Mouse (Mus musculus) large intestine, adult 2 months (tissue): ENCODE measurements at regions not wholly inside any gene's neighbourhood (a gene's known extent, or its start where the extent isn't known, plus 50 kb on each side); places are given as distances from the start of the nearest gene placed in this dataset.

Experiments used
- DNase-seq: peaks from one replicate; pipeline ENCODE4 v3.0.0-alpha.2; 2012; ENCODE audit warnings: low read depth, low spot score
- WGBS: fragments of 180-500 bp; shearing (Covaris S2); methylation state at CpG from one replicate; pipeline ENCODE4 v1.1.7; 2018; 5-methylcytosine and 5-hydroxymethylcytosine counted together

- WGBS: 86% methylated on average over 10 of the region's 10 CpGs
- DNase-seq: no peak
Measured at GRCm38 (mm10) chr9:120796111-120796880, 132.7 kb upstream of the Ctnnb1 start.

- DNase-seq: no peak
- 67% methylated on average over 10 of the region's 10 CpGs for WGBS
Measured at GRCm38 (mm10) chr9:120797996-120798663, 130.9 kb upstream of the Ctnnb1 start.

DNA sequence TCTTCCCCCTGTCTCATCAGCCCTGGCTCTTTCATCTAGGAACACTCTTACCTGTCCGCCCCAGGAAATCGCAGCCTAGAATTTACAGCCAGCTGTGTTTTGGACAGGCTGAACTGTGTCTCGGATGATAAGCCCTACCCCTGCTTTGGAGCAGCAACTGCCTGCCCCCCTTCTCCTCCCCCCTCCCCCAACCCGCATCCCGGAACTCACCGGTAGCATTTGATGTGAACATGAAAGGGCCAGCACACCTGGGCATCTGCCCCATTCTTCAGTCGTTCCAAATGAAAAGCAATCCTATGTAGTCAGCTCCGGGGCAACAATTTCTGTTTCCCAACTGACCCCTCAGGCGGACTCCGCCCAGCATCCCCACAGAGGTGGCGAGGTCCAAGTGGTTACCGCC, 130.1 kb upstream of the Ctnnb1 start:
- no peak for DNase-seq
- 35% methylated on average over 12 of the region's 12 CpGs for WGBS

DNA sequence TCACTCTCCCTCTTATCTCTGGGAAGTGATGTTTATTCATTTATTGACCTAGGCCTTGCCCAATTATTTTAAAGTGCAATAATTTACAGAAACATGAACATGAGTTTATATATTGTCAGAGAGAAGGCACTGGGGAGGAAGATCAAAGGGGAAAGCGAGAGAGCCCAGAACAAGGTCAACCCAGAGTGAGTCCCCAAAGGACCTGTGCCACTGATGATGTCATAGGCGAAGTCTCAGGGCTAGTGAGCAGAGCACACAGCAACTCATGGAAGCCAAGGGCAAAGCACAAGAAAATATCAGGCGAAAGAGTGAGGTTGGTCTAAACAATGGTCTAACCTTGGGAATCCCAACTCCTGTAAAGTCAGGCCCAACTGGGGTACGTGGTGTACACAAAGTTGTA, 126.4 kb upstream of the Ctnnb1 start:
- WGBS: 83% methylated on average over 4 of the region's 4 CpGs
- no peak for DNase-seq

DNA sequence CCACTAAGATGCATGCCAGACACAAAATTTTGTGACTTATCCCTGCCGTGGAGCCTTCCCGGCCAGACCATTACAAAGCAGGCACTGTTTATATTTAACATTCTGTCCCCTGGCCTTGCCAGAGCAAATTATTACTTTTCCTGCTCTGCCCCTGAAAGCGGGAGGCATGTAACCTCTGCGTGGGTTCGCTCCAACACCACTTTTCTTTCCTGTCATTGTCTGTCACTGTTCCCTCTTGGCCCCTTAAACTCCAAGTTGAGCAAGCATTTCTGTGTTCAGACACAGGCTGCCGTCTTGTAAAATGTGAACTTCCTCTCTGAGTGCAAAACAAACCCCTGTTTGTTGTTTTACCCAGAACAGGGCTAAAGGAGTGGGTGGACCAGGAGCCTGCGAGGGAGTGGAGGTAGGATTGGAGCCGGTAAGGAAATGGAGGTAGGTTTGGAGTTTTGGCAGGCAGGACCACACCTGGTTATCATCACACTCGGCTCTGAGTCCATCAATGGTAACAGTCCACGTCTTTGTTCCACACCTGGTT, 124.2 kb upstream of the Ctnnb1 start:
- WGBS: 14% methylated on average over 10 of the region's 10 CpGs
- no peak for DNase-seq

GRCm38 (mm10) chr9:120808741-120809425, 120.1 kb upstream of the Ctnnb1 start:
- WGBS: 50% methylated on average over 4 of the region's 4 CpGs
- no peak for DNase-seq

GRCm38 (mm10) chr9:120811522-120811921, 117.5 kb upstream of the Ctnnb1 start:
- 72% methylated on average over 3 of the region's 3 CpGs for WGBS
- no peak for DNase-seq

DNA sequence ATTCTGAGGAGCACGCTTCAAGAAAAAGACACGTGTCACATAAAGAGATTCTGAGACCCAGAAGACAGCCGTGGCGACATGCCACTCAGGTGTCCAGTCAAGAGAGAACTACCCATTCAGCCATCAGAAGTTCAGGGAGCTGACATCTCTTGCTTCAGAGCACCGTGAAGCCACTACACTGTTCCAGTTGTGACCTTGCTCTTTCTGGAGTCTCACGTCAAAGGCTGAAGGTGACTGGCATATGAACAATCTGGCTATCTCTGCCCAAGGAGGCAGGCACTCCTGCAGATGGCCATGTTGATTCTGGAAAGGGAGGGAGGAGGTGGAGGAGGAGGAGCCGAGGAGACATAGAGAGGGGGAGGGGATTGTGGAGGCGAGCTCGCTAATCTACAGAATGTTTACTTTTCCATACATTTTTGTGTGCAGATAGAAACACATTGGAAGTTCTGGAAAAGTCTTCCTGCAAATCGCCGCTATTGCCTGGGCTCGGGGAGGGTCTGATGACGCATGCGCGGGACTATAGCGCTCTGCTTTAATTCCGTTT, 116.3 kb upstream of the Ctnnb1 start:
- no peak for DNase-seq
- WGBS: 48% methylated on average over 17 of the region's 17 CpGs

DNA sequence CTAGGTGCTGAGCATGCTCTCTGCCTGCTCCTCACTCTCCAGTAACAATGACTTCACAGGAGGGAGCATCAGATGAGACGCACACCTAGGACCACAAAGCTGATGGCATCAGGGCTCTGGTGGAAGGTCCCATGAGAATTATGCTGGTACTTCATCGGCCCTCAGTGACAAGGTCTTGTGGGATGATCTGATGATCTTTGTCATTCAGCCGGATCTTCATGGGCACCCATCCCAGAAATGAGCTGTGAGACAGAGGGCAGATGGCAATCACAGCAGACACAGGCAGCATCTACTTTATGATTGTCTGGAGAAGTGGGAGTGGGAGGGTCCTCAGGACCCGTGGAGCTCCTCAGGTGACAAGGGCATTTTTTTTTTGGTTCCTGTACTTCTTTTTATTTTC, 114.7 kb upstream of the Ctnnb1 start:
- no peak for DNase-seq
- WGBS: 59% methylated on average over 4 of the region's 4 CpGs

- 75% methylated on average over 22 of the region's 22 CpGs for WGBS
- no peak for DNase-seq
Measured at GRCm38 (mm10) chr9:120818726-120819317, 110.2 kb upstream of the Ctnnb1 start.

- WGBS: 57% methylated on average over 6 of the region's 6 CpGs
- no peak for DNase-seq
Measured at GRCm38 (mm10) chr9:120820892-120821291, 108.1 kb upstream of the Ctnnb1 start.

GRCm38 (mm10) chr9:120823397-120823796, 105.6 kb upstream of the Ctnnb1 start:
- no peak for DNase-seq
- 84% methylated on average over 6 of the region's 6 CpGs for WGBS

- peak; percentile 64 for DNase-seq
Measured at GRCm38 (mm10) chr9:120826266-120826665, 102.8 kb upstream of the Ctnnb1 start.

DNA sequence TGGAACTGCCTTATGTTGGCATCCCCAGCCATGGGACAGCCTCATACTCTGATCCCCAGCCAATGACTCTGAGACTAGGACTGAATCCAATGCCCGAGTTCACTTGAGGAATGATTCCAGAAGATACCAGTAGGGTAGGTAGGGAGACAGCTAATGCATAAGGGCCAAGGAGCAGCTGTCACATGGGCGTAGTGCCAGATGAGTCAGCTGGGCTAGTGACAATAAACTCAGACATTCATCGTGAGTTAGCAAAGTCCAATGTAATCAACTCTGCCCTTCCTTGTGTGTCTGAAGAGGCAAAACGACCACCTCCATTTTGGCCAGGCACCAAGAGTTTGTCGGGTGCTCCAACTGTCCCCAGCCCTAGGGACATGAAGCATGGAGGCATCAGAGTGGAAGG, 98.5 kb upstream of the Ctnnb1 start:
- peak; percentile 98 for DNase-seq
- WGBS: 12% methylated on average over 5 of the region's 5 CpGs

More at GRCm38 (mm10) chr9:120826266-120826665, 102.8 kb upstream of the Ctnnb1 start:
- WGBS: 18% methylated on average over 4 of the region's 4 CpGs

DNA sequence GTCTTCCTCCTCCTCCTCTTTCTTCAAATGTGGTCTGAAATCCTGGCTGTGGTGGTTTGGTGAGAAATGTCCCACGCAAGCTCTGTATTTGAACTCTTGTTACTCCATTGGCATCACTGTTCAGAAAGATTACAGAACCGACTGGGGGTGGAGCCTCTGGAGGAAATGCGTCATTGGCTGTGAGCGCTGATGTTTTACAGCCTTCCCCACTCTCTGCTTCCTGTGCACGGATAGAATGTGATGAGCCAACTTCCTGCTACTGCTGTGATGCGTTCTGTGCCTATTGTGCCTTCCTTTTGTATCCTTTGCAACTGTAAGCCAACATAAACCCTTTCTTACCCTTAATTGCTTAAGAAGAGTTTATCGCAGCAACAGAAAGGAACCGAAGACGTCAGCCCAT, 94.8 kb upstream of the Ctnnb1 start:
- no peak for DNase-seq
- WGBS: 80% methylated on average over 9 of the region's 9 CpGs

- DNase-seq: no peak
- WGBS: 83% methylated on average over 4 of the region's 4 CpGs
Measured at GRCm38 (mm10) chr9:120835621-120836020, 93.4 kb upstream of the Ctnnb1 start.

GRCm38 (mm10) chr9:120837431-120838150, 91.4 kb upstream of the Ctnnb1 start:
- no peak for DNase-seq
- 88% methylated on average over 8 of the region's 8 CpGs for WGBS

DNA sequence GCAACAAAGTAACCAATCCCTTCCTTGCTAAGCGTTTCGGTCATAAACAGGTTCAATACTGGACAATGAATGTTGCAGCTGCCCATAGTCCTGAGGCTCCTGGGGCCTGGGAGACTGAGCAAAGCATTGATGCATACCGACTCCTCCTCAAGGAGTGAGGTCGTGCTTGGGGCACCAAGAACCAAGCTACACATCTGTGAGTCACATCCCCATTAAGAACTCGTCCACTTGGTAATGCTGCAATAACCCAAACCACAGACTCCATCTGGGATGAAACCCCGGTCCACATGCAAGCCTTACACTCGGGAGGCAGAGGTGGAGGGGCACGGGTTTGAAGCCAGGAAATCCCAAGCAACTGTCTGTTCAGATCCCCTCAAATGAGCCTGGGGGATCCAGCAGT, 85.3 kb upstream of the Ctnnb1 start:
- no peak for DNase-seq
- 59% methylated on average over 8 of the region's 8 CpGs for WGBS

DNA sequence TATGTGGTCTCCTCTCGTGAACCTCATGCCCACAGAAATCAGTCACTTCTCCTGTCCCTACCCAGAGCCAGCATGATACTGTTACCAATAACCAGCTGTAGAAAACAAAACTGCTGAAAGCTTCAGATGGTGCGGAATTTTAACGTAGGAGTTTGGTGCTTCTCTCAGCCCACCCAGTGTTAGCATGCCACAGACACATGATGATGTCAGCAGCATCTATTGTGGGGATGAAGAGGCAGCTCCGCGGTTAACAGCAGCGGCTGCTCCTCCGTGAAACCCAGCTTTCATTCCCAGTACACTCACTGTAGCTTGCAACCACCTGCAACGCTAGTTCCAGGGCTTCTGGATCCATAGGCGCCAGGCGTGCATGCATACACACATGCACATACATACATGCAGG, 83.5 kb upstream of the Ctnnb1 start:
- DNase-seq: no peak
- 86% methylated on average over 10 of the region's 10 CpGs for WGBS
